Mouse (Mus musculus) brain, embryonic 14.5 days (tissue): ENCODE measurements around the gene D930020B18Rik. TPM values are rescaled to one million over a fixed set of nuclear protein-coding genes. Genes with fewer than 3 reads are reported as not detected.

Source experiments
- DNase-seq: peaks from one replicate; pipeline ENCODE4 v3.0.0-alpha.2; 2011; ENCODE audit warnings: low read depth
- CTCF ChIP-seq: fragments of 200-500 bp; IDR thresholded peaks from 2 replicates; pipeline ENCODE4 v1.5.1; 2012; ENCODE audit warnings: inconsistent platforms, mild to moderate bottlenecking, moderate library complexity, borderline replicate concordance; ENCODE audit not compliant: insufficient read depth, insufficient read length; ENCODE audit errors: extremely low read depth
- POLR2A ChIP-seq: fragments of 200-500 bp; IDR thresholded peaks from 2 replicates; pipeline ENCODE4 v1.6.1; 2012; ENCODE audit warnings: mild to moderate bottlenecking, inconsistent platforms, borderline replicate concordance; ENCODE audit not compliant: poor library complexity, insufficient read depth, insufficient read length, severe bottlenecking; ENCODE audit errors: extremely low read depth
- polyA plus RNA-seq: library from polyadenylated mRNA; depleted of rRNA; stranded (reverse); fragments of >200 nt; gene quantifications from 2 replicates; pipeline ENCODE4 v1.2.3, GENCODE M21; 2012

The D930020B18Rik gene
- polyA plus RNA-seq, 1 experiment = 0.14 TPM

DNA sequence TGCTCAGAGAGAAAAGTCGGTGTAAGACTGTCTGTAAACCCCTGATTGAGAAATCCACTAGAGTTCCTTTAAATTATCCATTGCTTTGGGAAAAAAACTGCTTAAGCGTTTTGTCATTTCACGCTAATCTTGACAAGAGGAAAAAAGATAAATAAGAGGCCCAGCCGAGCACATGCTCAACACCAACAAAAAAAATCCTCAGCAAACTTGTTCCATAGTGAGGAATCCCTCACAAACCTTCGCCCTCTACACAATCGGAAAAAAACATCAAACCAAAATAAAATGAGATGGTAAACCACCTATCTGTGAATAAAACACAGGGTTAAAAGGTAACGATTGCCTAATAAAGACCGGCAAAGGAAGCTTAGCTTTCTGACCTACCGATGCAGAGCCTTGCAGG, 16.4 kb upstream of the D930020B18Rik start:
- no peak for DNase-seq
- TF ChIP-seq POLR2A (no peak), CTCF (no peak)

GRCm38 (mm10) chr10:121625407-121626185, 15.8 kb upstream of the D930020B18Rik start:
- TF ChIP-seq POLR2A = no peak
- no peak for TF ChIP-seq CTCF
- DNase-seq = no peak

- TF ChIP-seq CTCF (no peak), POLR2A (peak; percentile 64)
- peak; percentile 99 for DNase-seq
Observed at GRCm38 (mm10) chr10:121626186-121626882, 15.1 kb upstream of the D930020B18Rik start, which contains the start of gene Xpot. Gene Xpot (minus strand): TSS chr10:121626332.

GRCm38 (mm10) chr10:121627216-121627852, 14.1 kb upstream of the D930020B18Rik start:
- TF ChIP-seq CTCF (no peak), POLR2A (no peak)
- no peak for DNase-seq

DNA sequence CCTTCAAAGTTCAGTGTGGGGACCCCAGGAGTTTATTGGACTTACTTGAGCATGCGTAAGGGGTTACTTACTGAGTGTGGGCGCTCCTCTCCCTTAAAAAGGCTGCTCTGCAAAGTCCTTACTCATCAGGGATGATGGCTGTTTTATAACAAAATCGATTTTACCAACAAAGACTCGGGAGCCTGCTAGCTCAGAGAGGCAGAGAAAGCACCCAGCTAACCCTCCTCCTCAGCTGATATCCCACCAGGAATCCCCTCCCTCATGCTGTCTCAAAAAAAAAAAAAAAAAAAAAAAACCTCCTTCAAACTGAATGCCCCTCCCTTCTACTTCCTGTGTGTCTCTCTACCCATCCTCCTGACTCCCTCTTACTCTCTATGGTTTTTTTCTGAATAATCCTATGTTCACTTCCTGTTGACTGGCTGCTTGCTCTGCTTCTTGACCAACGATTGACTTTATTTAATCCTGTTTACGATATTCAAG, 12.8 kb upstream of the D930020B18Rik start:
- no peak for TF ChIP-seq POLR2A
- no peak for TF ChIP-seq CTCF
- no peak for DNase-seq

DNA sequence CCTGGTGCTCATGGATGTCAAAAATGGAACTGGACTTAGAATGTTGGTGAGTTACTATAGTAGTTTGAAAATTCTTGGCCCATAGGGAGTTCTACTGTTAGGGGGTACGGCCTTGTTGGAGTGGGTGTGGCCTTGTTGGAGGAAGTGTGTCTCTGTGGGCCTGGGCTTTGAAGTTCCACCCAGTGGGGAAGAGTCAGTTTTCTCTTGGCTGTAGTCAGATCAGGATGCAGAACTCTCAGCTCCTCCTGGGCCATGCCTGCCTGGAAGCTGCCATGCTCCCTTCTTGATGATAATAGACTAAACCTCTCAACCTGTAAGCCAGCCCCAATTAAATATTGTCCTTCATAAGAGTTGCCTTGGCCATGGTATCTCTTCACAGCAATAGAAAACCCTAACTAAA, 7.2 kb upstream of the D930020B18Rik start:
- no peak for TF ChIP-seq POLR2A
- no peak for TF ChIP-seq CTCF
- DNase-seq = no peak

GRCm38 (mm10) chr10:121636276-121636675, 5.1 kb upstream of the D930020B18Rik start:
- TF ChIP-seq POLR2A (no peak), CTCF (no peak)
- no peak for DNase-seq

DNA sequence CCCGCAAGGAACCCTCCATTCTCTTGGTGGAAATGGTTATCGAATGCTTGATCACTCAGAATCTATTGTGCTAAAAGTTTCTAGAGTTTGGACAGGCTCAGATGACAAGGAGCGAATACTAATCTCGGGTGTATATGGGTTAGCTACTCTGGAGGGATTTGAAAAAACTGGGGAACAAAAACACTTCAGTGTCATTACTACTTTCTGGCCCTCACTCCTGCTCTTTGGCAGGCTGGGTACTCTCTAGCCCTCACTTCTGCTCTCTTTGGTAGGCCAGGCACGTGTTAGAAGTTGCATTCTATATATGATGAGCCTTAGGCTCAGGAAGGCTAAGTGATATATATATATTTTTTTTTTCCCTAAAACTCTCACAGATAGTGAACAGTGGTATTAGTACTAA, 1.8 kb upstream of the D930020B18Rik start:
- no peak for TF ChIP-seq POLR2A
- no peak for TF ChIP-seq CTCF

DNA sequence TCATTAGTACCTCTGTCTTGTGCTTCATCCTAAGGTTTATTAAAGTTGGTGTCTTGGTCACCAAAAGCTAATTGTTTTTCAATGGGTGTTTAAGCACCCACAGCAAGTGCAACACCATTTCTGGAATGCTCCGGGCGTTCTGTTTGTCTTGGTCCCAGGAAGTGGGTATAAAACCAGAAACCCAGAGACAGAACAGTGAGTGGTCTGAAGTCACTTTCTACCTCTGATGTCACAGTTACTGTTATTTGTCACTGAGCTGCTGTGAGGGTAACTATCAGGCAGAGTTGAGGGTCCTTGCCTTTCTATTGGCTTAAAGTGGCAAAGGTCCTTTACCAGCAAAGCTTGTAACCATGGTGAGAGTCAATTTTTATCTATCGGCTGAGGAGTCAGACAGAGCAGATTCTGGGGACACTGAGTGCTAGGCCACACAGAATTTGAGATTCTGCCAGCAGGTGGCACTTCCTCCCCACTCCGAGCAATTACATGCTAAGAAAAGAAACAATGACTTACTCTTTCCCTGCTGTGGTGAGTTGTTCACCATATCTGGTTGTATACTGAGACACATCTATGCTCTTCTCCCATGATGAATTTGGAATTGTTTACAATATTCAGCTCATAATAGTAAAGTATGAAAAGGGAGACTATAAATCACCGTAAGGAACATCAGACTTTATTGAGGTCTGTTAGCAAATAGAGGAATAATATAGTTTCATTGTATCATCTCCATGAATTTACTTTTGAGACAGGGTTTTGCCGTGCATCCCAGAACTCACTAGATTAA, 1.0 kb upstream of the D930020B18Rik start:
- TF ChIP-seq POLR2A (no peak), CTCF (peak; percentile 67; the same call in 1 of the 2 replicates)
- DNase-seq = peak; percentile 79

More for the DNA sequence above, 1.8 kb upstream of the D930020B18Rik start:
- no peak for DNase-seq

DNA sequence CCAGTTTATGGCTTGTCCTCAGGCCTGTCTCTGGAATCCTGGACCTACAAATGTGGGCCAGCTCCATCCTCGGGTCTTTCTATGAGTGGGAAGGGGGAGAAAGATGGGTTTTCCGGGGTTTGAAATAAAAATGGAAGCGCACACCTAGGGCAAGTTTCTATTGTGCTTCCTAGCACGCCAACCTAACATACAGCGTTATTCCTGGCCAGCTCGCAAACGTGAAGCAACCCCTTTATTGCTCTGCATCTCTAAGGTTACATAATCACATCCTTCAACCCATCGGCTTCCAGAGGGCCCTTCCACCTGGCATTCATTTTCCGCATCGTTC, 480 bp upstream of the D930020B18Rik start:
- TF ChIP-seq POLR2A (no peak), CTCF (no peak)
- DNase-seq = no peak

- DNase-seq = peak; percentile 32
Observed at GRCm38 (mm10) chr10:121642054-121642947, 913 bp downstream of the D930020B18Rik start.

More at GRCm38 (mm10) chr10:121642054-121642947, 913 bp downstream of the D930020B18Rik start:
- TF ChIP-seq POLR2A (no peak), CTCF (no peak)
